Mouse (Mus musculus) midbrain, embryonic 10.5 days (tissue): Measurements from ENCODE around the gene Dnajc10. TPM values are rescaled to one million over a fixed set of nuclear protein-coding genes. Genes with fewer than 3 reads are reported as not detected.

ENCODE experiments used
- DNase-seq: peaks from one replicate; pipeline ENCODE4 v3.0.0-alpha.2; 2017; ENCODE audit warnings: low spot score
- H3K27ac ChIP-seq: fragments of 300-500 bp; sonication (generic); replicated peaks from 2 replicates; pipeline ENCODE4 v1.5.1; 2016; ENCODE audit warnings: mild to moderate bottlenecking
- H3K27me3 ChIP-seq: fragments of 300-500 bp; sonication (generic); 2 replicates; pipeline ENCODE4 v1.6.1; 2016; ENCODE audit warnings: low read depth, mild to moderate bottlenecking; ENCODE audit not compliant: poor library complexity, severe bottlenecking
- H3K36me3 ChIP-seq: fragments of 300-500 bp; sonication (generic); 2 replicates; pipeline ENCODE4 v1.6.1; 2016; ENCODE audit warnings: mild to moderate bottlenecking, moderate library complexity
- H3K4me1 ChIP-seq: fragments of 300-500 bp; sonication (generic); 2 replicates; pipeline ENCODE4 v1.6.1; 2016
- H3K4me3 ChIP-seq: fragments of 300-500 bp; sonication (generic); 2 replicates; pipeline ENCODE4 v1.5.1; 2016; ENCODE audit warnings: mild to moderate bottlenecking, moderate library complexity
- H3K9me3 ChIP-seq: fragments of 300-500 bp; sonication (generic); replicated peaks from 2 replicates; pipeline ENCODE4 v1.6.1; 2016; ENCODE audit warnings: mild to moderate bottlenecking
- WGBS: fragments of 180-500 bp; shearing (Covaris S2); methylation state at CpG from one replicate; pipeline ENCODE4 v1.1.7; 2016; 5-methylcytosine and 5-hydroxymethylcytosine counted together
- polyA plus RNA-seq: library from polyadenylated mRNA; unstranded; fragments of >200 nt; fragmentation: Nextera tagmentation; extraction: Ambion mirVana; gene quantifications from 2 replicates; pipeline ENCODE4 v1.2.1, GENCODE M21; 2016

Gene Dnajc10
- polyA plus RNA-seq, 1 experiment from 2014 or later, result 87.8 TPM

DNA sequence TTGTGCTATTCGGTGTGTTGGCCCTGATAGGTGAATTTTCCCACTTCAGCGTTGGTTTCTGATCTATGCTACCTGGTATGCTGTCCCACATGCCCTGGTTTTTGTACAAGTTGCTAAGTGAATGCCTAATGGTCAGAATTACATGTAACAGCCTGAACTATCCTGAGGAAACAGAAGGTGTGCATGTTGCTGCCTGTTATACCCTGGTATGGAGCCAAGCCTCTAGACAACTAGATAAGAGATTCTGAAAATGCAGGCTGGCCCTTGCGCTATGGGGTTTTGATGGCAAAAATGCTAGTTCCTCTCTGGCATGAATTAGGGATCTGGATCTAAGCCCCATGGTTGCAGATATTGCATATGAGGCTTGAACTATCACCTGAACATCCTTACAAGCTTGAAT is 7.6 kb upstream of the Dnajc10 start:
- Histone ChIP-seq H3K4me1 (no peaks in the 10 kb centered on the region), H3K36me3 (no peaks in the 10 kb centered on the region), H3K9me3 (no peaks in the 10 kb centered on the region), H3K27me3 (no peaks in the 10 kb centered on the region), H3K27ac (no peak overlapping the region), H3K4me3 (no peak overlapping the region)
- WGBS, result 88% methylated on average over 3 of the region's 3 CpGs
- no peak for DNase-seq

DNA sequence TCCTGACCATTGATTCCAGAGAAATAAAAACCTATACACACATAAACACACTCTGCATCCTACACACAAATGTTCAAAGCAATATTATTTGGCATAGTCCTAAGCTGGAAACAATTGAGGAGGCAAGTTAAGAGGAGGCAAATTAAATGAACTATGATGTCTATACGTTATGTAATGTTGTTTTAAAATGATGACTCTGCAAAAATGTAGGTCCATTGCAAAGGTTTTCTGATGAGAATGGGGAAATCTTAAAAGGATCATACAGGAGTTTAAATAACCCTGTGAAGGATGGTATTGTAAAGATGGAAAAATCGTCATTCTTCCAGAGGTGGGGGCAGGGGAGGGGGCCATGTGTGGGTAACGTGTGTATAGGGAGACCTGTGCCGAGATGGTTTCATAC is 5.5 kb upstream of the Dnajc10 start:
- 88% methylated on average over 4 of the region's 4 CpGs for WGBS
- Histone ChIP-seq H3K4me3 (no peak overlapping the region), H3K27me3 (no peaks in the 10 kb centered on the region), H3K36me3 (no peaks in the 10 kb centered on the region), H3K4me1 (peaks cover 5% of the 10 kb centered on the region), H3K27ac (no peak overlapping the region), H3K9me3 (no peaks in the 10 kb centered on the region)
- DNase-seq, result no peak

- Histone ChIP-seq H3K27ac (no peak overlapping the region), H3K27me3 (no peaks in the 10 kb centered on the region), H3K9me3 (no peaks in the 10 kb centered on the region), H3K36me3 (no peaks in the 10 kb centered on the region), H3K4me3 (no peak overlapping the region), H3K4me1 (peaks cover 7% of the 10 kb centered on the region)
- no peak for DNase-seq
- WGBS, result 87% methylated on average over 4 of the region's 4 CpGs
Observed at GRCm38 (mm10) chr2:80310772-80311171, 4.5 kb upstream of the Dnajc10 start.

GRCm38 (mm10) chr2:80311350-80311749 is 3.9 kb upstream of the Dnajc10 start:
- no peak overlapping the region for H3K27ac ChIP-seq
- H3K36me3 ChIP-seq, result no peaks in the 10 kb centered on the region
- H3K4me3 ChIP-seq, result no peak overlapping the region
- no peak for DNase-seq
- peaks cover 12% of the 10 kb centered on the region for H3K4me1 ChIP-seq
- H3K9me3 ChIP-seq, result no peaks in the 10 kb centered on the region
- no peaks in the 10 kb centered on the region for H3K27me3 ChIP-seq
- WGBS, result 65% methylated on average over 4 of the region's 4 CpGs

DNA sequence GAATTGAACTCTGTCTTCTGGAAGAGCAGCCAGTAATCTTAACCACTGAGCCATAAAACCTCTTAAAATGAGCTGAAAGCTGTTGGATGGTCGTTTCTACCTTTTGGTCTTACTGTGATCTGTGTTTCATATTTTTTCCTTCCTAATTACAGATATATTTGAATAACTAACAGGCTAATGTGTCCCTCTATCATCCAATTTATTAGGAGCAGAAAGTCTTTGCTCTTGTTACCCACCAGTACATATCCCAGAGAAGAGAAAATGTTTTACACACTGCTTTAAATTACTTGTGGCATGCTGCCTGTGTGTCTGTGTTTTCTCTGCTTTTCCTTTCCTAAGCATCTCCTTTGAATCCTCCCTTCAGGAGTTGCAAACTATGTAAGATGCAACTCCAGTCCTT is 1.1 kb upstream of the Dnajc10 start:
- 69% methylated on average over 1 of the region's 1 CpGs for WGBS
- H3K27me3 ChIP-seq, result no peaks in the 10 kb centered on the region

GRCm38 (mm10) chr2:80314854-80315241 is 418 bp upstream of the Dnajc10 start:
- Histone ChIP-seq H3K9me3 (no peaks in the 10 kb centered on the region), H3K27me3 (no peaks in the 10 kb centered on the region), H3K4me3 (peak overlapping the region; percentile 92), H3K4me1 (peaks cover 19% of the 10 kb centered on the region), H3K27ac (peak overlapping the region; percentile 98), H3K36me3 (peaks cover 20% of the 10 kb centered on the region)
- no peak for DNase-seq
- 58% methylated on average over 7 of the region's 7 CpGs for WGBS

More for the DNA sequence above, 1.1 kb upstream of the Dnajc10 start:
- DNase-seq, result no peak
- no peak overlapping the region for H3K27ac ChIP-seq
- peaks cover 19% of the 10 kb centered on the region for H3K4me1 ChIP-seq
- H3K4me3 ChIP-seq, result no peak overlapping the region
- peaks cover 14% of the 10 kb centered on the region for H3K36me3 ChIP-seq
- no peaks in the 10 kb centered on the region for H3K9me3 ChIP-seq

DNA sequence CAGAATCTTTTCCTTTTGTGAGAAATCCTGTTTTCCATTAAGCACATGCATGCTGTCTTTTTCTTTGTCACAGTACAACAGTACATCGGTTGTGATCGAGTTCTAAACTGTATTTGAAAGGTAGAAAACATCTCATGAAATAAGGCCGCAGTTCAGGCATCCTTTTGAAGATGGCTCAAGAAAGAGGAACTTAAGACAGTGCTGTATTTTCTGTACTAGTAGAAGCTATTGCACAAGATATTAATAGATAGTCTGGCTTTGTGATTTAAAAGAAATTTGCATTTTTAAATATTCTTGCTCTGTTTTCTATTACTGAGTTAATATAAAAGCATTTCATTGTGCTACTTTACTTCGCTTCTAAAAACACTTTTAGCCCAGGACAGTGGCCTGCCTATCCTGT is 7.6 kb downstream of the Dnajc10 start:
- DNase-seq, result no peak
- Histone ChIP-seq H3K4me3 (no peak overlapping the region), H3K4me1 (no peaks in the 10 kb centered on the region), H3K27me3 (no peaks in the 10 kb centered on the region), H3K27ac (no peak overlapping the region), H3K9me3 (no peaks in the 10 kb centered on the region), H3K36me3 (peaks cover 95% of the 10 kb centered on the region)
- WGBS, result 95% methylated on average over 4 of the region's 4 CpGs

GRCm38 (mm10) chr2:80325779-80326178 is 10.5 kb downstream of the Dnajc10 start:
- H3K4me3 ChIP-seq, result no peak overlapping the region
- H3K27ac ChIP-seq, result no peak overlapping the region
- no peaks in the 10 kb centered on the region for H3K9me3 ChIP-seq
- no peaks in the 10 kb centered on the region for H3K4me1 ChIP-seq
- no peak for DNase-seq
- peaks cover 95% of the 10 kb centered on the region for H3K36me3 ChIP-seq
- no peaks in the 10 kb centered on the region for H3K27me3 ChIP-seq
- 90% methylated on average over 2 of the region's 2 CpGs for WGBS

GRCm38 (mm10) chr2:80327272-80327671 is 12.0 kb downstream of the Dnajc10 start:
- Histone ChIP-seq H3K27ac (no peak overlapping the region), H3K36me3 (peaks cover 94% of the 10 kb centered on the region), H3K27me3 (no peaks in the 10 kb centered on the region), H3K9me3 (no peaks in the 10 kb centered on the region), H3K4me3 (no peak overlapping the region), H3K4me1 (no peaks in the 10 kb centered on the region)
- DNase-seq, result no peak
- 90% methylated on average over 6 of the region's 6 CpGs for WGBS

DNA sequence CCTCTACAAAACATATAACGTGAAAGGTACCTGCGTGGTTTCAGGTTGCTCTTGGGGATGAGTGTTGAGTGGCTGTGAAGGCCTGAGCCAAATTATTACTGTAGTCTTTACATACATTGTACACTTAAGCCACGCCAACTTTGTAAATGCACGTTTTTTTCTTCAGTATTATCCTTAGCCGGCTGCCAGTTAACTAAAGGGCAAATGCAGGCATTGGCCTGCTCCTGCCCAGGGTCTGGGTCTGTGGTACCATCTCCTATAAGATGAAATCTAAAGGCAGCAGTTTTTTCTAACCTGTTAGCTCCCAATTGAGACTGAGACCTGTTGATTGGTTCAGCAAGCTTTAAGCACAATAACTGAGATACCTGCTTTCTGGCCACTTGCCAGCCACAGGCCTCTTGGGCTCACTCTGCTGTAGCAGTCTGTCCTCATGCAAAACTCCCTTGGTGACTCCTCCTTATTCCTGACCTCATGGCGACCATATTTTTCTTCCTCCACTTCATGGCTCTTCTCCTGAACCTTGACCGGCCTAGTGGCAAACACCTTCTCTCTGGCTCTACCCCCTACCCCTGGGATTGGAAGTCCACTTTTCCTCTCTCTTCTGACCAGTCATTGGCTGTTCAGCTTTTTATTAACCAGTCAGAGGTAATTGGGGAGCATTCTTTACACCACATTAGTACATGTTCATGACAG is 13.8 kb downstream of the Dnajc10 start:
- Histone ChIP-seq H3K27me3 (no peaks in the 10 kb centered on the region), H3K9me3 (no peaks in the 10 kb centered on the region), H3K4me1 (no peaks in the 10 kb centered on the region), H3K36me3 (peaks cover 91% of the 10 kb centered on the region), H3K4me3 (no peak overlapping the region), H3K27ac (no peak overlapping the region)
- WGBS, result 92% methylated on average over 7 of the region's 7 CpGs
- no peak for DNase-seq

- no peak for DNase-seq
- Histone ChIP-seq H3K9me3 (no peaks in the 10 kb centered on the region), H3K27ac (no peak overlapping the region), H3K4me1 (no peaks in the 10 kb centered on the region), H3K36me3 (peaks cover 99% of the 10 kb centered on the region), H3K4me3 (no peak overlapping the region), H3K27me3 (no peaks in the 10 kb centered on the region)
- WGBS, result 98% methylated on average over 9 of the region's 9 CpGs
Observed at GRCm38 (mm10) chr2:80340537-80340936, 25.3 kb downstream of the Dnajc10 start.

DNA sequence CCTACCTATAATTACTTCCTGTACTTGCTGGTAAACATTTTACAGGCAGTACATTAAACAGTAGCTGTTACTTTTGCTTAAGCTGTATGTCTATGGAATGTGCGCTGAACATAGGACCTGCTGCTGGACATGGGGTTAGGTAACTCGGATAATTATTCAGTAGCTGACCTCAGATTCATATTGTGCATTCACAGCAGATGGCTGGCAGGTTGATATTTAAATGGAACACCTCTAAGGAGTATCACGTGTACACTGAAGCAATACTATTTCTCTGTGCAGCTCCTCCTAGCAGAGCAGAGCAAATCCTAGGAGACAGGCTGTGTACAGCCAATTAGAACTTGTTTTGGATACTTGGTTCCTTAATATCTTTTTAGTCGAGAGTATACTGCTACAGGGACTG is 39.3 kb downstream of the Dnajc10 start:
- WGBS, result 92% methylated on average over 4 of the region's 4 CpGs
- H3K4me1 ChIP-seq, result no peaks in the 10 kb centered on the region
- peaks cover 51% of the 10 kb centered on the region for H3K36me3 ChIP-seq
- H3K27me3 ChIP-seq, result no peaks in the 10 kb centered on the region
- DNase-seq, result no peak
- no peak overlapping the region for H3K4me3 ChIP-seq
- H3K27ac ChIP-seq, result no peak overlapping the region
- no peaks in the 10 kb centered on the region for H3K9me3 ChIP-seq

DNA sequence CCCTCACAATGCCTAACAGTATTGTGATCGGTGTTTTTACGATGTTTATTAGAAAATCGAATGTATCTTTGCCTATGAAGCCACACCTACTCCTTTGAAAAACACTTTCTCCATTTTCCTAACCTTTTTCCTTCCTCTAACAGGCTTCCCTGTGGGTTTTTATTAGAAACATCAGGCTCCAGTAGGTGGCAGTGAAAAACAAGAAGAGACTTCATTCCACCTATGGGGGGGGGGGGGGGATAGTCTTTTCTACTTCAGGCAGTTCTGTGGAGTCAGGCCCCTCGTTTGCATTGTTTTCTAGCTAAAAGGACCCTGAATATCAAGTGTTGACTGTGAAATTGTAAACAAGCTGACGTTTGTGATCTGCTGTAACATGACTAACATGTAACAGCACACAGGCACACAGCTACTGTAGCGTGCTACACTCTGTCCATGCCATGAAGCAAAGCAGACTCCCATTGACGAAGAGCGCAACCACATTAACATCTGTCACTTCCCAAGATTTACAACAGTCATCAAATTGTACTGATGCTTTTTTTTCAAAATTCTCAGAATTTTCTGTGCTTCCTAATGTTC is 41.5 kb downstream of the Dnajc10 start:
- no peaks in the 10 kb centered on the region for H3K9me3 ChIP-seq
- no peaks in the 10 kb centered on the region for H3K27me3 ChIP-seq
- peaks cover 31% of the 10 kb centered on the region for H3K36me3 ChIP-seq
- no peak overlapping the region for H3K4me3 ChIP-seq
- H3K4me1 ChIP-seq, result no peaks in the 10 kb centered on the region
- WGBS, result 63% methylated on average over 8 of the region's 8 CpGs
- no peak overlapping the region for H3K27ac ChIP-seq
- no peak for DNase-seq
